Mouse (Mus musculus) limb, embryonic 15.5 days (tissue): ENCODE data around the gene Ccdc36. TPM values are rescaled to one million over a fixed set of nuclear protein-coding genes. Genes with fewer than 3 reads are reported as not detected.

ENCODE experiments used
- ATAC-seq: fragments of 200-750 bp; cut with Nextera tagmentation; 2 replicates; pipeline ENCODE4 v1.8.0; 2017; ENCODE audit warnings: low read depth, moderate TSS enrichment; ENCODE audit not compliant: insufficient number of reproducible peaks, low FRiP score, low TSS enrichment
- H3K27ac ChIP-seq: fragments of 300-500 bp; sonication (generic); 2 replicates; pipeline ENCODE4 v1.5.1; 2015; ENCODE audit warnings: moderate library complexity, mild to moderate bottlenecking, inconsistent platforms
- H3K27me3 ChIP-seq: fragments of 300-500 bp; sonication (generic); 2 replicates; pipeline ENCODE4 v1.6.1; 2015; ENCODE audit warnings: inconsistent platforms
- H3K36me3 ChIP-seq: fragments of 300-500 bp; sonication (generic); 2 replicates; pipeline ENCODE4 v1.6.1; 2015; ENCODE audit warnings: inconsistent platforms
- H3K4me1 ChIP-seq: fragments of 300-500 bp; sonication (generic); 2 replicates; pipeline ENCODE4 v1.6.1; 2015; ENCODE audit warnings: inconsistent platforms
- H3K4me2 ChIP-seq: fragments of 300-500 bp; sonication (generic); 2 replicates; pipeline ENCODE4 v1.6.1; 2015; ENCODE audit warnings: mild to moderate bottlenecking, inconsistent platforms
- H3K4me3 ChIP-seq: fragments of 300-500 bp; sonication (generic); 2 replicates; pipeline ENCODE4 v1.5.1; 2015; ENCODE audit warnings: mild to moderate bottlenecking, inconsistent platforms
- H3K9ac ChIP-seq: fragments of 300-500 bp; sonication (generic); 2 replicates; pipeline ENCODE4 v1.6.1; 2015; ENCODE audit warnings: inconsistent platforms
- H3K9me3 ChIP-seq: fragments of 300-500 bp; sonication (generic); 2 replicates; pipeline ENCODE4 v1.6.1; 2016; ENCODE audit warnings: inconsistent platforms
- WGBS: fragments of 180-500 bp; shearing (Covaris S2); methylation state at CpG from one replicate; pipeline ENCODE4 v1.1.7; 2015; 5-methylcytosine and 5-hydroxymethylcytosine counted together
- polyA plus RNA-seq: library from polyadenylated mRNA; unstranded; fragments of >200 nt; fragmentation: Nextera tagmentation; extraction: Ambion mirVana; gene quantifications from 2 replicates; pipeline ENCODE4 v1.2.1, GENCODE M21; 2015

The Ccdc36 gene
- polyA plus RNA-seq, 1 experiment from 2014 or later: 1.2 TPM

DNA sequence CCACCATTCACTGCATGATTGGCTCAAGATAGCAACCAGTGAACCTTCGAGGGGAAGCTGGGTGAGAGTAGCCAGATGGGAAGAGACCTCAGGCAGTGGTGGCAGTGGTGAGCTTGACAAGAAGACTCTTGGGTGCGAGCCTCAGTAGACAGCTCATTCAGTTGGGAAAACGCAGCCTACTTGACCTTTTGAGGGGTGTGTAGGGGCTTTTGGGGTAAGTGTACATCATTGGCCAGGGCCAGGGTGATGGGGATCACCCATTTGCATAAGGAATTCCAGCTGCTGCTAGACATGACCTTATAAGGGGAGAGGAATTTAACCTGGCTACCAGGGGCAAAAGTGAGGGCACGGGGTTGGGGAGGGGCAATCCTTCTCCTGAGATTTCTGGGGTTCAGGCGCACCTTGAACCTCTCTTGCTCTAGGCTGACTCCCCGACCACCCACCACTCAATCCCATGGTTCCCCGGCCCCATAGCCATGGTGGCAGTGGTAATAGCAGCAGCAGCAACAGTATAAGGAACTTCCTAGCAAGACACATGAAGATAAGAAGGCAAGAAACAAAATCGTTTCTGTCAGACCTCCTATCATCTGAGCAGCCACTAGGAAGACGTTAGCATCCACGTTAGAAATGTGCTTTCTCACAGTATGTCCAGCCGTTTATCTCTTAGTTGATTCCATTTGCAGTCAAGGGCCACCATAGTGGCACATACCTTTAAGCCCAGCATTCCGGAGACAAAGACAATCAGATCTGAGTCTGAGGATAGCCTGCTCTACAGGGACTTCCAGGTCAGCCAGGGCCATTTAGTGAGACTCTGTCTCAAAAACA lies 27.7 kb upstream of the Ccdc36 start:
- H3K9ac ChIP-seq: no peak overlapping the region

DNA sequence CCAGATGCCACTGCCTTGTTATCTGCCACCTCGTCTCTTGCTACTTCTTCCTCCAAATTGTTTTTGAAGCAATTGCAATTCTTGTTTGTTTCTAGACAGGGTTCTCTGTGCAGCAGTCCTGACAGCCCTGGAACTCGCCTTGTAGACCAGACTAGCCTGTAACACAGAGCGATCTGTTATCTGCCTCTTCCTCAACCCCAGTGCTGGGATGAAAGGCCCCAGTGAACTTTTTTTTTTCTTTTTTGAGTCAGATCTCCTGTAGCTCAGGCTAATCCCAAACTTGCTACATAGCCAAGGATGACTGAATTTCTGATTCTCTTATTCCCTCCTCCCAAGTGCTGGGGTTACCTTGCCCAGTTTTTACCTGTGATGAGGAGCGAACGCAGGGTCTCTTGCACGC lies 26.1 kb upstream of the Ccdc36 start:
- Histone ChIP-seq H3K27me3 (no peaks in the 10 kb centered on the region), H3K4me1 (peaks cover 40% of the 10 kb centered on the region), H3K4me2 (no peak overlapping the region), H3K27ac (no peak overlapping the region), H3K4me3 (no peak overlapping the region), H3K9me3 (no peaks in the 10 kb centered on the region), H3K9ac (no peak overlapping the region), H3K36me3 (no peaks in the 10 kb centered on the region)
- 85% methylated on average over 6 of the region's 6 CpGs for WGBS
- ATAC-seq: no peak

More for the DNA sequence above, 27.7 kb upstream of the Ccdc36 start:
- Histone ChIP-seq H3K4me1 (peaks cover 31% of the 10 kb centered on the region), H3K36me3 (no peaks in the 10 kb centered on the region), H3K4me2 (no peak overlapping the region), H3K4me3 (no peak overlapping the region), H3K27me3 (no peaks in the 10 kb centered on the region), H3K9me3 (no peaks in the 10 kb centered on the region), H3K27ac (no peak overlapping the region)
- 74% methylated on average over 12 of the region's 12 CpGs for WGBS
- no peak for ATAC-seq

DNA sequence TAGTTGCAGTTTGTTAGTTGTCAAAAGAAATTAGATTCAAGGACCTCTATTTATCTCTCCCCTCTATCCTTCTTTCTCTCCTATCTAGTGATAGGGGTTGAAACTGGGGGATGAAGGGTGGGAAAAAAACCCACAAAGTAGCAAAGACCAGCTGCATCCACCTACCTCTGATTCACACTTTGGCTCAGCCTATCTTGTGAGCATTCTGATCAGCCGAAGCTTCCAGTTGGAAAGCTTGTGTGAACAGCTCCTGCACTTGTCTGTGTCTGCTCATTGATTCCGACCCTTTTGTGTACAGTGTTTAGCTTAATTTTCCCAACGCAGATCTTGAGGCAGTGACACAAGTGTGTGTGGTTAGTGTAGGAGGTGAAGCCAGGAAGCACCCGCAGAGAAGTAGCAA lies 25.2 kb upstream of the Ccdc36 start:
- H3K27ac ChIP-seq: peak overlapping the region; percentile 92
- peak overlapping the region; percentile 76 for H3K9ac ChIP-seq
- no peaks in the 10 kb centered on the region for H3K27me3 ChIP-seq
- peaks cover 9% of the 10 kb centered on the region for H3K36me3 ChIP-seq
- peak overlapping the region; percentile 66; the same call in 1 of the 2 replicates for H3K4me3 ChIP-seq
- no peak for ATAC-seq
- H3K4me2 ChIP-seq: peak overlapping the region; percentile 90
- peaks cover 43% of the 10 kb centered on the region for H3K4me1 ChIP-seq
- no peaks in the 10 kb centered on the region for H3K9me3 ChIP-seq
- WGBS: 65% methylated on average over 4 of the region's 4 CpGs

DNA sequence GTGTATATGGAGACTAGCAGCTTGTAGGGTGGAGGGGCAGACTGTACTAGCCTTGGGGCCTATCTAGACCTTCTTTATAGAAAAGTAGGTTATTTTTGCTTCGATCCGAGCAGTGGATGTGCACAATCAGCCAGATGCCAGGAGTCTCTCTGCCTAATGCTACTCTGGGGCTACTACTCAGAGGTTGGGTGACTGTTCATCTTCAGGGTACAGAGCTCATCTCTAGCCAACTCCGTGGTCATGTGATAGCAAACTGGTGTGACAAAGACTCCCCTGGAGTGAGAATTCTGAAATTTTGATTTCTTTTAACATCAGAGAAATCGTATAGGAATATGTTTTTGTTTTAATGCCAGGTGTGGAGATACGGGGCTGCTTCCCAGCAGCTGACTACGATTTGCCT lies 24.6 kb upstream of the Ccdc36 start:
- H3K9me3 ChIP-seq: no peaks in the 10 kb centered on the region
- peak overlapping the region; percentile 92 for H3K27ac ChIP-seq
- H3K9ac ChIP-seq: peak overlapping the region; percentile 76
- H3K4me2 ChIP-seq: peak overlapping the region; percentile 90
- no peak; the same call in 1 of the 2 replicates for ATAC-seq
- peaks cover 14% of the 10 kb centered on the region for H3K36me3 ChIP-seq
- no peaks in the 10 kb centered on the region for H3K27me3 ChIP-seq
- peaks cover 43% of the 10 kb centered on the region for H3K4me1 ChIP-seq
- 24% methylated on average over 6 of the region's 6 CpGs for WGBS
- peak overlapping the region; percentile 66 for H3K4me3 ChIP-seq

DNA sequence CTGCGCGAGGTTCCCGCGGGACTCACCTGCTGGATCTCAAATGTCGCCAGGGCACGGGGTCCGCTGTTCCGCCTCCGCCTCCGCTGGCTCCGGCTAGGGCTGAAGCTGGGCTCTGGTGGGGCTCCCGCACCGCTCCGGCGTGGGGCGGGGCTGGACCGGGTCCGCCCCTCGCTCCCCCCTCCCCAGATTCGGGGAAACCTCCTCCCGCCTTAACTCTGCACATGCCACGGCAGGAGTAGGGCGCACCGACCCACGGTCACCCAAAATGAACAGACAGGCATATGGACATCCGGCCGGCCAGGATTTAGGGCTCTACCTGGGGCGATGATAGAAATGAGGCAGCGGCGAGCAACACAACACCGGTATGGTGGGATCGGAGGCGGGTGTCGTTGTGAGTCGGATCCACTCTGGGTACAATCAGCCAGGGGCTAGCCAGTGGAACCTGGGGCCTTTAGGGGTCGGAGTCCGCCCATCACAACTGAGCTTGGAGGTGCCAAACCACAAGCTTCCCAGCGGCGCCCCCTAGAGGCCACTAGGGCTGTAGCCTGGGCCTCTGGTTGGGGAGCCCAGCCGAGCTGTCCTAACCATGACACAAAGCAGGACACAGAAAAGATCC lies 24.1 kb upstream of the Ccdc36 start:
- H3K27ac ChIP-seq: peak overlapping the region; percentile 92
- H3K9me3 ChIP-seq: no peaks in the 10 kb centered on the region
- peak overlapping the region; percentile 66 for H3K4me3 ChIP-seq
- peaks cover 43% of the 10 kb centered on the region for H3K4me1 ChIP-seq
- no peaks in the 10 kb centered on the region for H3K27me3 ChIP-seq
- peak overlapping the region; percentile 76 for H3K9ac ChIP-seq
- H3K36me3 ChIP-seq: peaks cover 19% of the 10 kb centered on the region
- WGBS: under 1% methylated on average over 40 of the region's 40 CpGs
- H3K4me2 ChIP-seq: peak overlapping the region; percentile 90
- peak; percentile 91 for ATAC-seq

DNA sequence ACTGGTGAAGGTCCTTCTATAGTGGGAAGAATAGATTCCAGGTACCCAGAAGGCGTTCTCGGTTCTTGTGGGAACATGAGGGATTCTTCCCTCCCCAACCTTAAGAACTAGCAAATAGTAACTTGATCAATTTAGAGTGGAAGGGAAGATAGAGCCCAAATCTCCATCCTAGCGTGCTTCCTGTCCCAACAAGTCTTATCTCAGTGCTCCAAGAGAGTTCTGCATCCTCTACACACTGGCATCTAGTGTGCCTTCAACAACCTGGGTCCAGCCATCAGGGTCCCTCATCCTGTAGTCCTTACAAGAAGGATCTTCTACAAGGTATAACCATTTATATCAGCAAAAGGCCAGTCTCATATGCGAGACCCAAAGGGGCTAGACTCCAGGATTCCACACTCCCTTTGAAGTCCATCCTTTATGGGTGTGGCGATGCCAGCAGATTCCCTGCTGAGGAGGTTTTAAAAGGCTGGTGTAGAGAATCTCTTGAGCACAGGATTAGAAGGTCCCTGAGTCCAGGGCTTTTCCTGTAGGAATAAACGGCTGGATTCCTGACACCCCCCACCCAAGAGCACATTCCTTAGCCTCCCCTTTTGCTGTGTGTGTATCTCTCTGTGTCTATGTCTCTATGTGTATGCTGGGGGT lies 23.4 kb upstream of the Ccdc36 start:
- no peak for ATAC-seq
- Histone ChIP-seq H3K4me1 (peaks cover 43% of the 10 kb centered on the region), H3K9ac (peak overlapping the region; percentile 76), H3K4me3 (peak overlapping the region; percentile 66), H3K27me3 (no peaks in the 10 kb centered on the region), H3K36me3 (peaks cover 20% of the 10 kb centered on the region), H3K4me2 (peak overlapping the region; percentile 90), H3K27ac (peak overlapping the region; percentile 92), H3K9me3 (no peaks in the 10 kb centered on the region)
- 40% methylated on average over 6 of the region's 6 CpGs for WGBS

DNA sequence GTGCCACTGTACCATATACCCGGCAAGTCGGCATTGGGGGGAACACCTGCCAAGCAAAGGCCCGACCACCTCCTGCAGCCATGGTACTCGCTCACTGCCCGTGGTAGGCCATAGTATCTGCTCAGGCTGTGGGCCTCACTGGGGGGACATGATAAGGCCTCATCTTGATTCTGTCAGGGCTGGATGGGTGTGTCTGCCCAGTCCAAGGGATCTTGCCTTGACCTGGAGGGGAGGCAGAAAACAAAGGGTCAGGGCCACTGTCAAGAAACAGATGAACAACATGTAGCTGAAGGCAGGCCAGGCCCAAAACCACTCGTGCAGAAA lies 22.8 kb upstream of the Ccdc36 start:
- Histone ChIP-seq H3K4me3 (peak overlapping the region; percentile 66), H3K9ac (no peak overlapping the region)
- 82% methylated on average over 6 of the region's 6 CpGs for WGBS

DNA sequence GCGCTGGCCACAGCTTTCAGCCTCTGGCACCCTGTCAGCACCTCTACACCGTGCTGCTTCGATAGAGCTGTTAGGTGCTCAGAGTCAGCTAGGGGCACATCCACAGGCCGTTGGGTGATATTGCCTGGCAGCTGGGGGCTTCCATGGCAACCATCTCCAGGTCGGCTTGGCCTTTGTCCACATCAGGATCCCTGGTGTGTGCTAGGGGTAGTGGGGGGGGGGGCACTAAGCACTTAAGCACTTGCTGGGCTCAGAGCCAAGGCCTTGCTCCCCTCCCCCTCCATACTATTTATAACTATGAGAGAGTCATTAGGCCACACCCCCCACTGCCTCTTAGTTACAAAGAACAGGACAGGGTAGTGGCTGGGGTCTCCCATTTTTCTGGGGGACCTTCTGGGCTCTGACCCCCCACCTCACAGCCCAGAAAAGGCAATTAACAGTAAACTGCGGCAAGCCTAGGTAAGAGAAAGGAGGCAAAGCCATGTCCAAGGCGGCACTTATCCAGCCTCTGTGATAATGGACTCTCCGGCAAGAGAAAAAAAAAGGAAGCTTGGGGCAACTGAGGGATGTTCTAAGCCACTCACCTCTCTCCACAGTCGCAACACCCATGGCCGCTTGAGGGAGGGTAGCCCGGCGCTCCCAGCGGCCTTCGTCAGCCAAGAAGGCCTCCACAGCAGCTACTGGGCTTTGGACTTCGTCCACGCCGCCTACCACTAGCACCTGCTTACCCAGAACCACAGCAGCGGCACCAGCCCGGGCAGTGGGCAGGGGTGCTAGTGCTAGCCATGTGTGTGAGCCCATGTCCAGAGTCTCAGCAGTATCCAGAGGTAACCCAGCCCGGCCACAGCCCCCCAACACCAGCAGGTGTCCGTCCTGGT lies 22.2 kb upstream of the Ccdc36 start:
- H3K4me3 ChIP-seq: peak overlapping the region; percentile 66
- peak overlapping the region; percentile 90 for H3K4me2 ChIP-seq
- no peaks in the 10 kb centered on the region for H3K9me3 ChIP-seq
- H3K27me3 ChIP-seq: no peaks in the 10 kb centered on the region
- H3K9ac ChIP-seq: no peak overlapping the region
- 64% methylated on average over 21 of the region's 21 CpGs for WGBS
- H3K4me1 ChIP-seq: peaks cover 47% of the 10 kb centered on the region
- H3K36me3 ChIP-seq: peaks cover 20% of the 10 kb centered on the region
- peak overlapping the region; percentile 24; the same call in 1 of the 2 replicates for H3K27ac ChIP-seq
- ATAC-seq: no peak

More for the DNA sequence above, 22.8 kb upstream of the Ccdc36 start:
- H3K9me3 ChIP-seq: no peaks in the 10 kb centered on the region
- H3K27ac ChIP-seq: no peak overlapping the region
- H3K4me1 ChIP-seq: peaks cover 43% of the 10 kb centered on the region
- H3K36me3 ChIP-seq: peaks cover 20% of the 10 kb centered on the region
- peak overlapping the region; percentile 90 for H3K4me2 ChIP-seq
- no peaks in the 10 kb centered on the region for H3K27me3 ChIP-seq
- no peak for ATAC-seq

DNA sequence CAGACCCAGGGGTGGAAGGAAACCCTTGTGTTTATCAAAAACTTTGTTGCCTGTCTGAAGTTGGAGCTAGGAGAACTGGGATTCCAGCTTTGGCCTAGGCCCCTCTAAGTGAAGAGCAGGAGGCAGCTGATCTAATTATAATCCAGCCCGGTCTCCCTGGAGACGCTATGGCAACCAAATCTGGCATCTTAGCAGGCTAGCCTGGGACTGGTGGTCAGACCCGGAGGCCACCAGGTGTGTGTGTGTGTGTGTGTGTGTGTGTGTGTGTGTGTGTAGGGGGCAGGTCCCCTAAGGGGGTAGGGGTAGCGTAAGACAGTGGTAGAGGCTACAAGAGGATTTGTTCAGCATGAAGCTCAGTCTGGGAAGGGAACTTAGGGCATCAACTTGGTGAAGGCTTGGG lies 21.6 kb upstream of the Ccdc36 start:
- Histone ChIP-seq H3K27ac (no peak overlapping the region; the same call in 1 of the 2 replicates), H3K4me1 (peaks cover 50% of the 10 kb centered on the region), H3K27me3 (no peaks in the 10 kb centered on the region), H3K9ac (no peak overlapping the region), H3K36me3 (peaks cover 20% of the 10 kb centered on the region), H3K4me3 (no peak overlapping the region), H3K4me2 (peak overlapping the region; percentile 90), H3K9me3 (no peaks in the 10 kb centered on the region)
- ATAC-seq: no peak
- 48% methylated on average over 4 of the region's 4 CpGs for WGBS

DNA sequence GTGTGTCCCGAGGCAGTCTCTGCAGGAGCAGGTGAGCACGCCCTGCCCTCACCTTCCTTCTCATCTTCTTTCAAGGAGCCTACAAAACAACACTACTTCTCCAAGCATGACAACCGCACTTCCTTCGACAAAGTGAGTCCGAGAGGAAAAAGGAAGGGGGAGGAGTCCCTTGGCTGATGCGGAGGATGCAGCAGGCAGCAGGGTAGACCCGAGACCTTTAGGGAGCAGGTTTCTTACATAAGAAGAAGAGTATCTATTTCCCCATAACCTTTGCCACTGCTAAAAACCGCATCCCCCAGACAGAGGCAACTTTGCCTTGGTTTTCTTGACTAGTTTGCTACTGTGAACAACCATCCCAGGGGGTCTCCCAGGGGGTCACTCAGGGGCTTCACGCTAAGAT lies 16.8 kb upstream of the Ccdc36 start:
- Histone ChIP-seq H3K27me3 (no peaks in the 10 kb centered on the region), H3K9me3 (no peaks in the 10 kb centered on the region), H3K4me3 (no peak overlapping the region), H3K4me1 (peaks cover 24% of the 10 kb centered on the region), H3K27ac (no peak overlapping the region), H3K36me3 (peaks cover 20% of the 10 kb centered on the region), H3K9ac (no peak overlapping the region), H3K4me2 (no peak overlapping the region)
- no peak for ATAC-seq
- 61% methylated on average over 9 of the region's 9 CpGs for WGBS

DNA sequence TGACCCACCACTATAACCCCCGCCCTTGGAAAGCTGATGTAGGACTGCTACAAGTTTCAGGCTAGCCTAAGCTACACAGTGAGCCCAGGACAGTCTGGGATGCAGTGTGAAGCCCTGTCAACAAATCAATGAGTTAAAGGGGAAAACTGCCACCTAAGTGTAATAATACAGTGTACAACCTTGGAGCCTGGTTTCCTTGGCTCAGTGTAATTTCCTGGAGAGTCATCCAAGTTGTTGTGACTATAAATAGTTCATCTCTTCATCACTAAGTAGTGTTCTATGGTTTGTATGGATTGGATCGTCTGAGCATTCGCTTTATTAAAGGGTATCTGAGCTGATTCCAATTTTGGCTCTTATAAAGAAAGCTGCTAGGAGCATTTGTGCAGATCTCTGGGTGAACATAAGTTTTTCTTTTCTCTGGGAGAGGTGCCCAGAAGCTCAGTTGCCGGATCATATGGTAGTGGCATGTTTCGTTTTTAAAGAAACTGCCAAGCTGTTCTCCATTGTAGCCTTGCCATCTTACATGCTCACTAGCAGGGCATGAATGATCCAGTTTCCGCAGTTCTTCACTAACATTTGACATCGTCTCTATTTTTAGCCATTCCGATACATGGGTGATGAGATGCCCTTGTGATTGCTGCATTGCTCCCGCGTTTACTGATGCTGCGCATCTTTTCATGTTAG lies 13.1 kb upstream of the Ccdc36 start:
- H3K27me3 ChIP-seq: no peaks in the 10 kb centered on the region
- H3K4me3 ChIP-seq: no peak overlapping the region
- H3K27ac ChIP-seq: peak overlapping the region; percentile 43; the same call in 1 of the 2 replicates
- 69% methylated on average over 11 of the region's 11 CpGs for WGBS
- ATAC-seq: 0 out of 2 replicates have a peak, but pooled peaks have one; percentile 30
- no peaks in the 10 kb centered on the region for H3K36me3 ChIP-seq
- no peaks in the 10 kb centered on the region for H3K9me3 ChIP-seq
- H3K4me1 ChIP-seq: peaks cover 24% of the 10 kb centered on the region; the same call in 1 of the 2 replicates
- H3K4me2 ChIP-seq: no peak overlapping the region
- no peak overlapping the region for H3K9ac ChIP-seq
